Mouse (Mus musculus): ENCODE data around the gene Hyal3.

DNA sequence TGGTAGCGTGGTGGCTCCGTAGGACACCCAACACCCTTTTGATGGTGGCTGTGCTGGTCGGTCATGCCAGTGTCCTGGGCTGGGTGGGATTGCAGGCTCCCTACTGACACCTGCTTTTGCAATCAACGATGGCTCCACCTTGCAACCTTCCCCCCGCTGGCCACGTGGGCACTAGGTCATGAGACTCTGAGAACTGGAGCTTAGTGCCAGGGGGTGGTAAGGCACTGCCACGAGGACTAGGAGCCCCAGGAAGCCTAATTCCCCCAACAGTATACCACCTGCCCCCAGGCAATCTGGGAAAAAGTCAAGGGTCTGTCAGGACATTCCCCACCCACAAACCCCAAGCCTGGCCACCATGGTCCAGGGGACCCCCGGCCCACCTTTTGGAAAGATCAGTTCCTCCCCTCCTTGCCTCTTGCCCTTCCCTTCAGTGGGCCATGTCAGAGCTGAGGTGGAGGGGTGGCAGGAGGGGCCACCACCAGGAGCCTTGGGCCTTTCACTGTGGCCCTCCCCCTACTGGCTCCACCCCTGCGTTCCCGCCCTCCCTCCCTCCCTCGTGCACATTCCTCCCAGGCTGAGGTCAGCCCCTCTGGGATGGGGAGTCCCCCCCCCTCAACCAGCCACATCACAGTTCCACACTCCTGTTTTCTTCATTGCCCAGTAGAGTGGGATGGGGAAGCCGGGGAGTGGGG is 28.3 kb downstream of the Hyal3 start, which contains the start of gene Sema3b:
- TF ChIP-seq EP300 (optimal IDR thresholded peaks at IDR 0.05) (no peak), CTCF (IDR thresholded peaks at IDR 0.05; ENCODE audit: low read depth) (no peak)

Data from stomach, postnatal 0 days (tissue).